Mouse (Mus musculus) right cerebral cortex, postnatal 10 days (tissue): ENCODE data around the gene Olfr982.

Source experiments
- DNase-seq, 2 experiments: peaks; one replicate each; pipeline ENCODE4 v3.0.0; 2021; ENCODE audit warnings: low spot score in 2 of 2

Olfr982 gene

DNA sequence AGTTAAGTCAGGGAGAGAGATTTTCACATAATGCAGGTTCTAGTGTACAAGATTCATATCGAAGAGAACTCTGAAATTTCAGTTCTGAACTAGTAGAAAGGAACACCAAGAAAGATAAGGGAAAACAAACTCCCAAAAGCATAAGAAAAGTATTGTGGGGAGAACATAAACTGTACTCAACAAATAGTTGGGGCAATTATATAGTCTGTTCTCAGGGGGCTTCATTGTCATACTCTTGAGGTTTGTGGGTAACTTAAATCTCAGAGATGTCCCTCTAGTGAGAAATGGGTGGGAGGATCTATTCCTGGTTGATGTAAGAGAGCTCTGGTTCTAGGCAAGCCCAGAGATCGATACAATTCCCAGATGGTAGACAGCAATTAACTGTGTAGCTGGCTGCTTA, at the start of gene Olfr982:
Olfr982 (plus strand) TSS at position 301 of the 400 bp plus-strand sequence.
- no peak for DNase-seq

- no peak for DNase-seq
Observed at GRCm38 (mm10) chr9:40050138-40050537, 23.5 kb upstream of the Olfr982 start.

DNA sequence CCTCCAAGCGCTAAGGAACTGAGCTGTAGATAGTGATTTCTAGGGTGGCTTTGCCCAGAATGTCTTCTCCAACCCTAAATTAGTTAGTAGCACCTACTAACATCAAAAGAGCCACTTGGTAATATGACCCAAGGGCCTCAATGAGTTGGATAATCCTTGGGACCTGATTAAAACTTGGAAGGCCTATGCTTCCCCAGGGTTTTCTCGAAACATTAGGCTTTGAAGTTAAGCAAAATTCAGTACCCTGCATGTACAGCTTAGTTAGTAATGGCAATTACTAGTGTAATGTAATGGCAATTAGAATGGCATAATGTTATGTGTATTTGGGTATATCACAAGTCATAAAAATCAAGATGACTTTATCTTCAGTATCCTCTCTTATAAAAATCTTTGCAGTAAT, 19.9 kb downstream of the Olfr982 start, which contains the start of gene Olfr983:
Olfr983 (minus strand) TSS at position 101 of the 400 bp plus-strand sequence.
- no peak for DNase-seq

DNA sequence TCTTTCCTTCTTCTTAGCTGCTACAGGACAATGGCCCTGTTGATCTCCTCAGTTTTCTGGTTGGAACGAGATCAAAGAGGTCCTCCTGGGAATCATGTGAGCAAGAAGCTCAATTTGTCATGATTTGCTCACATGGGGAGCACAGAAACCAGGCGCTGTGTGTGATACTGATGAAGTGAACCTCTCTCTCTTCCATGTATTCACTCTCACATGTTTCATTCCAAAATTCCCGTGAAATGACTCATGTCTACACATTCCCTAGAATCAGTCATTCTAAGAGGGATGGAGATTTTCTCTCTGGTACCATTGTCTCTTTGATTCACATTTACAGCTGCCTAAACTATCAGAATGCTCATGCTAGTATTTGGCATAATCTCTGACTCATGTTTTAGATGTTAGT, 21.1 kb downstream of the Olfr982 start:
- DNase-seq: no peak

DNA sequence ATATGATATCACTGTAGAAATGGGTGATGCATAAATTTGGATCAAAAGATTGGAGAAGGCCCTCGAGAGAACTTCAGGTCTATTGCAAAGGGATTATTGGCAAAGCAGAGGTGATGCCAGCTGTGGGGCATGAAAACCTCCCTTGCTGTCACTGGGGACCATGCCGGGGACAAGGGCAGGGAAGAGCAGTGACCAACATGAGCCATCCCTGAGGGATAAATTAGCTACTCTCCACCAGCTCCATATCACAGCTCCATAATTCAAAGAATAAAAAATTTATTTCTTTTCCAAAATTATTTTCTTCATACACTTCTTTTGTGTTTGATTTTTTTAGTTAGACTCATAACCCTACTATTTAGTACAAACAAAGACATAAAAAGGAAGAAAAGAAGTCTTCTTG, 40.5 kb downstream of the Olfr982 start, which contains the start of gene Olfr984:
Olfr984 (minus strand) TSS at position 101 of the 400 bp plus-strand sequence.
- DNase-seq: no peak

DNA sequence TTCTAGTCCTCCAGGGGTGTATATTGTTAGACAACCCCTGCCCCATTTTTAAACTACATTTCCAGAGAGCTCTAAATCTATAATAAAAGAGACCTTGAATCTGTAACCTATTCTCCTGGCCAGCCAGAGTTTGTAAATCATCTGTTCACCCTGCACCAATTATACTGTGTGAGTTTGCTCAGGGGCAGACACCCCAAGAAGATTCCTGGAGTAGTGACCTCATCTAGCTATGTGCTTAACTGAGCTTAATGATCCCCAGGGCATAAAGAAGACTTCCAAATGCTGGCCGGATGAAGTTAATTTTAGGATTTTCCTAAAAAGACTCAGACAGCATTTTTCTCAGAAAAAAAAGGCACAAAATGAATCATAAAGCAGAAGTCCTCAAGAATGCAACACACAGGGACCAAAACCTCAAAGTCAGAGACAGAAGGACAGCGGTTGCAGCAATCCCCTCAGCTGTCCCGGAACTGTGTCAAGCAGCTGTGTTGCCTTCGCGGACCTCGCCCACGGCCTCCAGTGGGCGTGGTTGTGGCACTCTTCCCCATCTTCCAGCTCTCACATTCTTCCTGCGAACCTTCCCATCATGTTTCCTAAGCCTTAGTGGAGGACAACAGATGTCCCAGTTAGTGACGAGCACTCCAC, 43.1 kb downstream of the Olfr982 start:
- peak; percentile 26 to 31 for DNase-seq

GRCm38 (mm10) chr9:40117287-40117659, 43.6 kb downstream of the Olfr982 start:
- DNase-seq: no peak
